26 mouse cellular contexts compared by ENCODE assay signal in genomic region chr2:173550681-173551080, GRCm38 (mm10). TPM values are rescaled to one million over a fixed set of nuclear protein-coding genes. Genes with fewer than 3 reads are reported as not detected.
DNase-seq lines count a peak whose midpoint lies in the region; TF ChIP-seq lines count a peak whose summit lies in the region.
"Had no signal": no experiment of that assay in that cellular context is flagged by ENCODE, and none has a peak within 500 bp of the region (broad histone marks: within the 10 kb centered on the region; RNA-seq: fewer than 3 reads in every experiment).

No protein-coding gene starts in this region.

- no peak overlapping the region for H3K27ac ChIP-seq in gastrocnemius, adult 2 months
- H3K27ac ChIP-seq: forebrain, embryonic 13.5 days; kidney, embryonic 15.5 days; limb, embryonic 15.5 days had no signal

- TF ChIP-seq POLR2A in lung, adult 2 months (IDR thresholded peaks at IDR 0.05; ENCODE audit: borderline replicate concordance, extremely low read depth, low read depth, low read length) = no peak

- WGBS in lung, adult 2 months = 38% methylated on average over 6 of the region's 6 CpGs

- H3K4me1 ChIP-seq in lung, adult 2 months (ENCODE audit: control insufficient read depth, insufficient read depth, low read length) = no peaks in the 10 kb centered on the region

- peak; percentile 47 for DNase-seq in gastrocnemius, adult 2 months
- no peak for DNase-seq in gastrocnemius, postnatal 10 days
- peak; percentile 20 for DNase-seq in lung, postnatal 14 days
- no peak for DNase-seq in lung, adult 2 months
- peak; percentile 10 for DNase-seq in fibroblast of lung, adult 2 months (ENCODE audit: low read depth)
- DNase-seq in lung, postnatal 36 days = peak; percentile 3
- DNase-seq in cerebellum, postnatal 14 days = no peak
- DNase-seq: cerebellum, adult 11-12 months; cerebellum, postnatal 36 days; layer of hippocampus, postnatal 36 days; lung, embryonic 14.5 days; right cerebral cortex, postnatal 4 days; thymus, postnatal 36 days had no signal

- TF ChIP-seq CTCF in gastrocnemius, adult 2 months (IDR thresholded peaks at IDR 0.05) = no peak
- no peak for TF ChIP-seq CTCF in lung, adult 2 months (IDR thresholded peaks at IDR 0.05; ENCODE audit: insufficient read depth, low read length)

- H3K4me3 ChIP-seq in gastrocnemius, adult 2 months = no peak overlapping the region
- no peak overlapping the region for H3K4me3 ChIP-seq in lung, adult 2 months (replicated peaks; ENCODE audit: extremely low read depth, low read depth, low read length)
- H3K4me3 ChIP-seq: forebrain, embryonic 13.5 days; hindbrain, embryonic 13.5 days; kidney, embryonic 15.5 days; limb, embryonic 15.5 days had no signal

- intact Hi-C loops in gastrocnemius, adult 2 months (cut with DNase I) = loop anchor here (10.0 kb wide), 1 partner anchor 1354 kb away; no protein-coding TSS in a partner anchor

RNA-seq across cellular contexts. Expression of gene Ankrd60, which starts 27.5 kb away (rescaled TPM):
- total RNA-seq in gastrocnemius, adult 2 months (2021) = not detected
- total RNA-seq in gastrocnemius, postnatal 10 days (2021) = not detected
- not detected in 2 replicates for polyA plus RNA-seq in lung, adult 2 months (2012; rRNA removed)
- total RNA-seq: layer of hippocampus, postnatal 36 days; left cerebral cortex, postnatal 25 days; megakaryocyte-erythroid progenitor cell, adult 5-6 weeks had no signal
- polyA plus RNA-seq: activated CD4-positive, CD25-positive, alpha-beta regulatory T cell, adult 4 months; C2C12; forebrain, embryonic 13.5 days; heart, embryonic 14.5 days; hindbrain, embryonic 13.5 days; intestine, embryonic 14.5 days; kidney, embryonic 15.5 days; large intestine, adult 2 months; limb, embryonic 15.5 days; lung, embryonic 14.5 days; neural tube, embryonic 14.5 days; Patski had no signal

RNA-seq across cellular contexts. Expression of gene 1700021F07Rik, which starts 28.3 kb away (rescaled TPM):
- not detected for total RNA-seq in gastrocnemius, adult 2 months (2021)
- total RNA-seq in gastrocnemius, postnatal 10 days (2021) = not detected
- polyA plus RNA-seq in lung, adult 2 months (2012; rRNA removed) = not detected in 2 replicates
- total RNA-seq: layer of hippocampus, postnatal 36 days; left cerebral cortex, postnatal 25 days; megakaryocyte-erythroid progenitor cell, adult 5-6 weeks had no signal
- polyA plus RNA-seq: activated CD4-positive, CD25-positive, alpha-beta regulatory T cell, adult 4 months; C2C12; forebrain, embryonic 13.5 days; heart, embryonic 14.5 days; hindbrain, embryonic 13.5 days; intestine, embryonic 14.5 days; kidney, embryonic 15.5 days; large intestine, adult 2 months; limb, embryonic 15.5 days; lung, embryonic 14.5 days; neural tube, embryonic 14.5 days; Patski had no signal

Comparison
In these comparisons a context has a peak if more than half of its experiments do, and no peak if none do; other contexts are left out.
1. DNase-seq: peak in gastrocnemius, adult 2 months (single experiment), lung, postnatal 14 days (single experiment), fibroblast of lung, adult 2 months (single experiment) and lung, postnatal 36 days (single experiment); none in gastrocnemius, postnatal 10 days (single experiment), lung, adult 2 months (single experiment) and cerebellum, postnatal 14 days (0 of 2).